Mouse (Mus musculus) ES-Bruce4 (cell line): ENCODE results near the gene Erich3. TPM values are rescaled to one million over a fixed set of nuclear protein-coding genes. Genes with fewer than 3 reads are reported as not detected.

ENCODE experiments used
- H3K27ac ChIP-seq: 2 replicates; pipeline ENCODE4 v1.5.1; 2012; ENCODE audit warnings: low read length, inconsistent platforms; ENCODE audit not compliant: insufficient read depth
- H3K27me3 ChIP-seq: 2 replicates; pipeline ENCODE4 v1.6.1; 2012; ENCODE audit warnings: mild to moderate bottlenecking, low read length, inconsistent platforms; ENCODE audit not compliant: control insufficient read depth, poor library complexity, insufficient read depth, severe bottlenecking
- H3K36me3 ChIP-seq: 2 replicates; pipeline ENCODE4 v1.6.1; 2012; ENCODE audit warnings: inconsistent platforms, mild to moderate bottlenecking, low read length, moderate library complexity; ENCODE audit not compliant: control insufficient read depth, poor library complexity, insufficient read depth, severe bottlenecking
- H3K4me1 ChIP-seq: one replicate; pipeline ENCODE4 v1.8.1; 2011; ENCODE audit warnings: low read length; ENCODE audit not compliant: control insufficient read depth, insufficient read depth
- H3K4me3 ChIP-seq: 2 replicates; pipeline ENCODE4 v1.5.1; 2011; ENCODE audit warnings: low read depth, mild to moderate bottlenecking, low read length
- H3K9ac ChIP-seq: 2 replicates; pipeline ENCODE4 v1.6.1; 2012; ENCODE audit warnings: low read depth, mild to moderate bottlenecking, inconsistent platforms; ENCODE audit not compliant: poor library complexity, severe bottlenecking
- H3K9me3 ChIP-seq: replicated peaks from 2 replicates; pipeline ENCODE4 v1.6.1; 2012; ENCODE audit warnings: mild to moderate bottlenecking, low read length, inconsistent platforms; ENCODE audit not compliant: control insufficient read depth, poor library complexity, insufficient read depth, severe bottlenecking
- CTCF ChIP-seq: IDR thresholded peaks from one replicate; pipeline ENCODE4 v1.8.1; 2011; ENCODE audit warnings: low read depth, low read length
- EP300 ChIP-seq: IDR thresholded peaks from 2 replicates; pipeline ENCODE4 v1.6.1; 2011; ENCODE audit warnings: low read depth, low read length; ENCODE audit not compliant: insufficient read depth
- POLR2A ChIP-seq: IDR thresholded peaks from one replicate; pipeline ENCODE4 v1.8.1; 2011; ENCODE audit warnings: low read length; ENCODE audit not compliant: insufficient read depth
- polyA plus RNA-seq: library from polyadenylated mRNA; stranded (reverse); fragments of >200 nt; gene quantifications from 2 replicates; pipeline ENCODE4 v1.2.4, GENCODE M21; 2011; ENCODE audit warnings: low read depth; ENCODE audit not compliant: missing spikeins, insufficient read depth, insufficient read length

Gene Erich3
- polyA plus RNA-seq, 1 experiment = 0.67 TPM

GRCm38 (mm10) chr3:154758089-154758488, 94.4 kb downstream of the Erich3 start:
- Histone ChIP-seq H3K4me1 (no peaks in the 10 kb centered on the region), H3K27ac (no peak overlapping the region), H3K9me3 (no peaks in the 10 kb centered on the region), H3K9ac (no peak overlapping the region), H3K36me3 (no peaks in the 10 kb centered on the region), H3K27me3 (no peaks in the 10 kb centered on the region), H3K4me3 (no peak overlapping the region)
- no peak for TF ChIP-seq POLR2A
- no peak for TF ChIP-seq CTCF
- TF ChIP-seq EP300 = no peak

GRCm38 (mm10) chr3:154761108-154761507, 97.4 kb downstream of the Erich3 start:
- H3K9me3 ChIP-seq = no peaks in the 10 kb centered on the region
- no peak overlapping the region for H3K27ac ChIP-seq
- no peak overlapping the region for H3K9ac ChIP-seq
- H3K4me3 ChIP-seq = no peak overlapping the region
- no peak for TF ChIP-seq POLR2A
- no peak for TF ChIP-seq EP300
- TF ChIP-seq CTCF = no peak
- H3K36me3 ChIP-seq = no peaks in the 10 kb centered on the region
- H3K27me3 ChIP-seq = no peaks in the 10 kb centered on the region
- no peaks in the 10 kb centered on the region for H3K4me1 ChIP-seq

- TF ChIP-seq CTCF (no peak), POLR2A (no peak), EP300 (no peak)
- Histone ChIP-seq H3K36me3 (no peaks in the 10 kb centered on the region), H3K27ac (no peak overlapping the region), H3K9ac (no peak overlapping the region), H3K9me3 (no peaks in the 10 kb centered on the region), H3K27me3 (no peaks in the 10 kb centered on the region), H3K4me3 (no peak overlapping the region), H3K4me1 (no peaks in the 10 kb centered on the region)
Observed at GRCm38 (mm10) chr3:154763374-154763773, 99.7 kb downstream of the Erich3 start.

- H3K27me3 ChIP-seq = no peaks in the 10 kb centered on the region
- H3K36me3 ChIP-seq = no peaks in the 10 kb centered on the region
- no peak overlapping the region for H3K4me3 ChIP-seq
- TF ChIP-seq POLR2A = no peak
- no peak for TF ChIP-seq CTCF
- no peak for TF ChIP-seq EP300
- H3K4me1 ChIP-seq = no peaks in the 10 kb centered on the region
- no peak overlapping the region for H3K9ac ChIP-seq
- no peak overlapping the region for H3K27ac ChIP-seq
- no peaks in the 10 kb centered on the region for H3K9me3 ChIP-seq
Observed at GRCm38 (mm10) chr3:154764115-154764514, 100.5 kb downstream of the Erich3 start.

- Histone ChIP-seq H3K36me3 (no peaks in the 10 kb centered on the region), H3K9ac (no peak overlapping the region), H3K9me3 (no peaks in the 10 kb centered on the region), H3K4me1 (peaks cover 3% of the 10 kb centered on the region), H3K27ac (no peak overlapping the region), H3K27me3 (no peaks in the 10 kb centered on the region), H3K4me3 (no peak overlapping the region)
- TF ChIP-seq POLR2A = no peak
- TF ChIP-seq EP300 = no peak
Observed at GRCm38 (mm10) chr3:154766321-154766720, 102.7 kb downstream of the Erich3 start.

GRCm38 (mm10) chr3:154771651-154772050, 108.0 kb downstream of the Erich3 start:
- no peaks in the 10 kb centered on the region for H3K36me3 ChIP-seq
- peaks cover 3% of the 10 kb centered on the region for H3K4me1 ChIP-seq
- no peak overlapping the region for H3K27ac ChIP-seq
- H3K27me3 ChIP-seq = no peaks in the 10 kb centered on the region
- H3K4me3 ChIP-seq = no peak overlapping the region
- H3K9ac ChIP-seq = no peak overlapping the region
- no peaks in the 10 kb centered on the region for H3K9me3 ChIP-seq
- TF ChIP-seq CTCF (no peak), EP300 (no peak), POLR2A (no peak)
